Mouse (Mus musculus) MEL (cell line): ENCODE data around the gene Cenpu. TPM values are rescaled to one million over a fixed set of nuclear protein-coding genes. Genes with fewer than 3 reads are reported as not detected.

Source experiments
- DNase-seq: peaks from one replicate; pipeline ENCODE4 v3.0.0; 2011; ENCODE audit warnings: low read depth, low spot score
- H3K27ac ChIP-seq: 2 replicates; pipeline ENCODE4 v1.5.1; 2012; ENCODE audit warnings: low read depth, mild to moderate bottlenecking, control low read depth, low read length, moderate library complexity; ENCODE audit not compliant: control insufficient read depth
- H3K27me3 ChIP-seq, 2 experiments: fragments of 150-350 bp in 1 of 2; sonication (generic) in 1 of 2; 2 replicates each; pipeline ENCODE4 v1.6.1; 2012; ENCODE audit warnings: low read length in 2 of 2, mild to moderate bottlenecking in 2 of 2, improper control_type of control experiment in 1 of 2, moderate library complexity in 1 of 2; ENCODE audit not compliant: insufficient read depth in 2 of 2, control insufficient read depth in 1 of 2
- H3K36me3 ChIP-seq, 2 experiments: 2 replicates each; pipeline ENCODE4 v1.6.1; 2012 to 2014; ENCODE audit warnings: low read length in 2 of 2, improper control_type of control experiment in 1 of 2, inconsistent platforms in 1 of 2, mild to moderate bottlenecking in 1 of 2; ENCODE audit not compliant: insufficient read depth in 2 of 2, control insufficient read depth in 1 of 2
- H3K4me1 ChIP-seq, 2 experiments: fragments of 150-350 bp in 1 of 2; sonication (generic) in 1 of 2; 2 replicates each; pipeline ENCODE4 v1.6.1; 2012; ENCODE audit warnings: low read length in 2 of 2, improper control_type of control experiment in 1 of 2, mild to moderate bottlenecking in 1 of 2; ENCODE audit not compliant: insufficient read depth in 2 of 2, control insufficient read depth in 1 of 2
- H3K4me3 ChIP-seq, 2 experiments: fragments of 150-350 bp in 1 of 2; sonication (generic) in 1 of 2; 2 replicates each; pipeline ENCODE4 v1.5.1; 2012; ENCODE audit warnings: low read depth in 2 of 2, low read length in 2 of 2, mild to moderate bottlenecking in 2 of 2, moderate library complexity in 2 of 2, control low read depth in 1 of 2, improper control_type of control experiment in 1 of 2; ENCODE audit not compliant: control insufficient read depth in 1 of 2, insufficient read depth in 1 of 2
- H3K79me2 ChIP-seq: 2 replicates; pipeline ENCODE4 v1.6.1; 2012; ENCODE audit warnings: mild to moderate bottlenecking, low read length, moderate library complexity; ENCODE audit not compliant: control insufficient read depth, poor library complexity, insufficient read depth
- H3K9ac ChIP-seq: 2 replicates; pipeline ENCODE4 v1.6.1; 2012; ENCODE audit warnings: low read depth, mild to moderate bottlenecking, control low read depth, low read length, moderate library complexity; ENCODE audit not compliant: control insufficient read depth, poor library complexity, severe bottlenecking
- H3K9me3 ChIP-seq: fragments of 150-350 bp; sonication (generic); replicated peaks from 2 replicates; pipeline ENCODE4 v1.6.1; 2012; ENCODE audit warnings: mild to moderate bottlenecking, low read length, improper control_type of control experiment, moderate library complexity; ENCODE audit not compliant: insufficient read depth
- CTCF ChIP-seq, 3 experiments: IDR thresholded peaks in 2 of 3; conservative IDR thresholded peaks in 1 of 3; 2 replicates each; pipeline ENCODE4 v1.5.1; 2011 to 2012; ENCODE audit warnings: low read length in 3 of 3, low read depth in 2 of 3, mild to moderate bottlenecking in 2 of 3, improper control_type of control experiment in 1 of 3, inconsistent platforms in 1 of 3, mixed read lengths in 1 of 3, moderate library complexity in 1 of 3; ENCODE audit not compliant: control insufficient read depth in 1 of 3, insufficient read depth in 1 of 3, poor library complexity in 1 of 3, severe bottlenecking in 1 of 3
- ELF1 ChIP-seq: IDR thresholded peaks from 2 replicates; pipeline ENCODE4 v1.6.1; 2014; ENCODE audit warnings: low read depth, mild to moderate bottlenecking, inconsistent platforms, low read length, improper control_type of control experiment, moderate library complexity
- ETS1 ChIP-seq: IDR thresholded peaks from 2 replicates; pipeline ENCODE4 v1.6.1; 2012; ENCODE audit warnings: low read depth, mild to moderate bottlenecking, inconsistent platforms, low read length, improper control_type of control experiment, moderate library complexity
- GABPA ChIP-seq: IDR thresholded peaks from 2 replicates; pipeline ENCODE4 v1.6.1; 2012; ENCODE audit warnings: low read depth, mild to moderate bottlenecking, inconsistent platforms, low read length, improper control_type of control experiment, moderate library complexity
- GATA1 ChIP-seq: IDR thresholded peaks from 2 replicates; pipeline ENCODE4 v1.6.1; 2011; ENCODE audit warnings: low read depth, low read length, improper control_type of control experiment
- HCFC1 ChIP-seq: IDR thresholded peaks from 2 replicates; pipeline ENCODE4 v1.6.1; 2012; ENCODE audit warnings: low read depth, mild to moderate bottlenecking, inconsistent platforms, low read length, improper control_type of control experiment, moderate library complexity
- KAT2A ChIP-seq: conservative IDR thresholded peaks from 2 replicates; pipeline ENCODE4 v1.6.1; 2012; ENCODE audit warnings: low read depth, low read length, improper control_type of control experiment, inconsistent platforms
- MAZ ChIP-seq: IDR thresholded peaks from 2 replicates; pipeline ENCODE4 v1.6.1; 2012; ENCODE audit warnings: low read depth, mild to moderate bottlenecking, inconsistent platforms, low read length, improper control_type of control experiment
- MYB ChIP-seq: IDR thresholded peaks from 2 replicates; pipeline ENCODE4 v1.6.1; 2011; ENCODE audit warnings: mild to moderate bottlenecking, low read depth, low read length, improper control_type of control experiment
- MYC ChIP-seq: IDR thresholded peaks from 2 replicates; pipeline ENCODE4 v1.6.1; 2011; ENCODE audit warnings: low read depth, mild to moderate bottlenecking, low read length, improper control_type of control experiment, moderate library complexity
- POLR2A ChIP-seq, 2 experiments: IDR thresholded peaks; 2 replicates each; pipeline ENCODE4 v1.6.1; 2011 to 2012; ENCODE audit warnings: low read length in 2 of 2, mild to moderate bottlenecking in 2 of 2, control low read depth in 1 of 2, improper control_type of control experiment in 1 of 2, low read depth in 1 of 2, moderate library complexity in 1 of 2; ENCODE audit not compliant: control insufficient read depth in 1 of 2, insufficient read depth in 1 of 2, poor library complexity in 1 of 2
- POLR2AphosphoS5 ChIP-seq: IDR thresholded peaks from 2 replicates; pipeline ENCODE4 v1.6.1; 2012; ENCODE audit warnings: low read depth, borderline replicate concordance, mild to moderate bottlenecking, inconsistent platforms, low read length, moderate library complexity, mixed read lengths
- RAD21 ChIP-seq: IDR thresholded peaks from 2 replicates; pipeline ENCODE4 v1.6.1; 2011; ENCODE audit warnings: mild to moderate bottlenecking, low read depth, low read length, improper control_type of control experiment
- SIN3A ChIP-seq: IDR thresholded peaks from 2 replicates; pipeline ENCODE4 v1.6.1; 2012; ENCODE audit warnings: low read length, improper control_type of control experiment, inconsistent platforms
- SMC3 ChIP-seq: IDR thresholded peaks from 2 replicates; pipeline ENCODE4 v1.6.1; 2011; ENCODE audit warnings: low read depth, low read length, improper control_type of control experiment
- TAL1 ChIP-seq: IDR thresholded peaks from 2 replicates; pipeline ENCODE4 v1.6.1; 2012; ENCODE audit warnings: mild to moderate bottlenecking, inconsistent platforms, low read length, moderate library complexity, mixed read lengths
- TCF12 ChIP-seq: IDR thresholded peaks from 2 replicates; pipeline ENCODE4 v1.6.1; 2014; ENCODE audit warnings: low read depth, mild to moderate bottlenecking, inconsistent platforms, low read length, improper control_type of control experiment, moderate library complexity
- USF1 ChIP-seq: IDR thresholded peaks from 2 replicates; pipeline ENCODE4 v1.6.1; 2014; ENCODE audit warnings: low read depth, mild to moderate bottlenecking, inconsistent platforms, low read length, improper control_type of control experiment, moderate library complexity
- USF2 ChIP-seq, 2 experiments: IDR thresholded peaks; 2 replicates each; pipeline ENCODE4 v1.6.1; 2011 to 2012; ENCODE audit warnings: improper control_type of control experiment in 2 of 2, low read length in 2 of 2, borderline replicate concordance in 1 of 2, inconsistent platforms in 1 of 2, low read depth in 1 of 2, mild to moderate bottlenecking in 1 of 2; ENCODE audit not compliant: insufficient read depth in 1 of 2
- polyA plus RNA-seq, 2 experiments: library from polyadenylated mRNA; stranded (reverse) in 1 of 2; unstranded in 1 of 2; fragments of >175 nt in 1 of 2; fragments of >200 nt in 1 of 2; gene quantifications; 2 replicates each; pipeline versions ENCODE4 v1.2.1 to v1.2.4; 2012; ENCODE audit warnings: low replicate concordance in 2 of 2, low read depth in 1 of 2; ENCODE audit not compliant: insufficient read length in 2 of 2, insufficient read depth in 1 of 2, missing spikeins in 1 of 2
- total RNA-seq: library from RNA; depleted of rRNA; stranded (reverse); fragments of 300-350 nt; gene quantifications from 2 replicates; pipeline ENCODE4 v1.2.3, GENCODE M21; 2012

Cenpu gene
- total and polyA plus RNA-seq, 3 experiments = 30.7 to 446 (median 42.5) TPM

- no peaks in the 10 kb centered on the region for H3K4me1 ChIP-seq
- H3K9ac ChIP-seq = no peak overlapping the region
- H3K4me3 ChIP-seq = no peak overlapping the region
- H3K9me3 ChIP-seq = no peaks in the 10 kb centered on the region
- H3K36me3 ChIP-seq = peaks cover 0 to 4% of the 10 kb centered on the region in 2 experiments; a peak in 1 of 4 replicates
- H3K79me2 ChIP-seq = no peaks in the 10 kb centered on the region
- no peaks in the 10 kb centered on the region for H3K27me3 ChIP-seq
- DNase-seq = no peak
- no peak overlapping the region for H3K27ac ChIP-seq
- TF ChIP-seq TCF12 (no peak), ELF1 (no peak), HCFC1 (no peak), SIN3A (no peak), MYC (no peak), ETS1 (no peak), SMC3 (no peak), TAL1 (no peak), GABPA (no peak), MAZ (no peak), KAT2A (no peak)
Observed at GRCm38 (mm10) chr8:46530541-46530940, 21.3 kb upstream of the Cenpu start.

DNA sequence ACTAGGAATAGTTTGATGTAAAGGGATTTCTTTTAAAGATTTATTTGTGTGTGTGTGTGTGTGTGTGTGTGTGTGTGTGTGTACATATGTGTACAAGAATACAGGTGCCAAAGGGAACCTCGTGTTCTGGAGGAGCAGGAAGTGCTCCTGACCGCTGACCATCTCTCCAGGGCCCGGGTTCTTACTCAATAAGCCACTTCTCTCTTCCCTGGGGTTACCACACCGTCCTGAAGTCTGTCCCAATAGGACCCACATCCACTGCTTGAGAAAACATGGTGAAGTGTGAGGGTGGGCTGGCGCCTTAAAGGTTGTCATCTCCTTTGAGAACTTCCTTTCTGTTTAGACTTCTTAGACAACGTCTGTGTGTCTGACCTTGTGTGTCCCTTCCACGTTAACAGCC is 17.9 kb upstream of the Cenpu start:
- Histone ChIP-seq H3K79me2 (no peaks in the 10 kb centered on the region), H3K27me3 (no peaks in the 10 kb centered on the region)
- no peak for DNase-seq
- no peak for TF ChIP-seq POLR2A (IDR thresholded peaks at IDR 0.05; ENCODE audit: control insufficient read depth in 1 of 2, insufficient read depth in 1 of 2, low read depth in 1 of 2, low read length in 2 of 2, poor library complexity in 1 of 2)
- TF ChIP-seq TAL1 = no peak
- no peak for TF ChIP-seq USF1
- TF ChIP-seq MYB = no peak
- no peak for TF ChIP-seq MAZ
- no peak for TF ChIP-seq TCF12
- no peak for TF ChIP-seq GATA1
- TF ChIP-seq USF2 (IDR thresholded peaks at IDR 0.05; ENCODE audit: borderline replicate concordance in 1 of 2, insufficient read depth in 1 of 2, low read depth in 1 of 2, low read length in 2 of 2) = no peak
- no peak for TF ChIP-seq ELF1
- no peak for TF ChIP-seq POLR2AphosphoS5
- TF ChIP-seq RAD21 = no peak
- TF ChIP-seq KAT2A = no peak
- TF ChIP-seq CTCF (IDR thresholded peaks at IDR 0.05 in 2 of 3, conservative IDR thresholded peaks at IDR 0.05 in 1 of 3; ENCODE audit: control insufficient read depth in 1 of 3, insufficient read depth in 1 of 3, low read depth in 2 of 3, low read length in 3 of 3, poor library complexity in 1 of 3, severe bottlenecking in 1 of 3) = no peak
- TF ChIP-seq, all 39 proteins: peak for 0
- Histone ChIP-seq H3K4me1 (no peaks in the 10 kb centered on the region), H3K36me3 (peaks cover 0 to 2% of the 10 kb centered on the region in 2 experiments; a peak in 1 of 4 replicates), H3K4me3 (no peak overlapping the region), H3K9me3 (no peaks in the 10 kb centered on the region), H3K9ac (no peak overlapping the region), H3K27ac (no peak overlapping the region)
